Mouse (Mus musculus) embryonic fibroblast, embryonic 13.5 days (primary cell): ENCODE measurements at regions not wholly inside any gene's neighbourhood (a gene's known extent, or its start where the extent isn't known, plus 50 kb on each side); places are given as distances from the start of the nearest gene placed in this dataset.

Experiments used
- H3K27ac ChIP-seq: 2 replicates; pipeline ENCODE4 v1.5.1; 2012; ENCODE audit warnings: low read length, control low read depth, inconsistent platforms; ENCODE audit not compliant: insufficient read depth
- H3K4me1 ChIP-seq: 2 replicates; pipeline ENCODE4 v1.6.1; 2011; ENCODE audit warnings: low read length; ENCODE audit not compliant: control insufficient read depth, insufficient read depth
- H3K4me3 ChIP-seq: 2 replicates; pipeline ENCODE4 v1.5.1; 2011; ENCODE audit warnings: mild to moderate bottlenecking, control low read depth, low read length; ENCODE audit not compliant: insufficient read depth
- CTCF ChIP-seq: IDR thresholded peaks from 2 replicates; pipeline ENCODE4 v1.5.1; 2011; ENCODE audit warnings: mild to moderate bottlenecking, control low read depth, low read length, moderate library complexity, borderline replicate concordance; ENCODE audit not compliant: insufficient read depth
- POLR2A ChIP-seq: IDR thresholded peaks from 2 replicates; pipeline ENCODE4 v1.6.1; 2011; ENCODE audit warnings: low read depth, mild to moderate bottlenecking, control low read depth, low read length, moderate library complexity

DNA sequence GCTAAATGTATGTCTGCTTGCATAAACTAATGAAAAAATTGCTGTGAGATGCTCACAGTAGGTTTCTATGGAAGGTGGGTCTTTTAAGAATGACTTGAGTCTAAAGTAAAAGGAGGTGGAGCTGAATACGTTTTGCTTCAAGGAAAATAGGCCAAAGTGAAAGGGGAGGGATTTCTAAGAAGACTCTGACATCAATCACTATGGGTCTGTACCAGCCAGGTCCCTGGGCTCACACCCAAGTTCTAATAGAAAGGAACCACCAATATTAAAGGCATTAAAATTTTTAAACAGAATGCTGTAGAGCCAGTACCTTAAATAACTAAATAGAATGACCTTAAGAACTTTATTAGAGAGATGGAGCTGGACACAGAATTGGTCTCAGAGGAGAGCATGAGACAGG lies 190.1 kb downstream of the Nuf2 start:
- no peak overlapping the region for H3K27ac ChIP-seq
- TF ChIP-seq POLR2A, result no peak
- no peak for TF ChIP-seq CTCF
- H3K4me1 ChIP-seq, result no peaks in the 10 kb centered on the region
- no peak overlapping the region for H3K4me3 ChIP-seq

DNA sequence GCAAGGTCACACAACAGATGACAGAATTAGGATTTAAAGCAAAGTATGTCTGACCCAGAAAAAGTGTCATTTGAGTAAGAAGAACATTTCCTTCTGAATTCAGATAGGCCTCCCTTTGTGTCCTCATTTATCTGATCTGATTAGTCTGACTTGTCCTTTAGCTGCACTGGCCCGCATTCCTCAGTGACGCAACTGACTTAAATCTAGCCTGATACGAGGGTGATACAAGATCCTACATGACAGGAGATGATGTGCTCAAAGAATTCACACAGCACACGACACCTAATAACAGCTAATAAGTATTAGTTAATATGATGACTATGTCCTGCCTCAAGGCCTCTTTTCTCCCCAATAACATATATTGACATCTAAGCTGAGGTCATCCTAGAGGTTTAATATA lies 192.8 kb downstream of the Nuf2 start:
- Histone ChIP-seq H3K4me3 (no peak overlapping the region), H3K27ac (no peak overlapping the region), H3K4me1 (no peaks in the 10 kb centered on the region)
- no peak for TF ChIP-seq CTCF
- TF ChIP-seq POLR2A, result no peak

DNA sequence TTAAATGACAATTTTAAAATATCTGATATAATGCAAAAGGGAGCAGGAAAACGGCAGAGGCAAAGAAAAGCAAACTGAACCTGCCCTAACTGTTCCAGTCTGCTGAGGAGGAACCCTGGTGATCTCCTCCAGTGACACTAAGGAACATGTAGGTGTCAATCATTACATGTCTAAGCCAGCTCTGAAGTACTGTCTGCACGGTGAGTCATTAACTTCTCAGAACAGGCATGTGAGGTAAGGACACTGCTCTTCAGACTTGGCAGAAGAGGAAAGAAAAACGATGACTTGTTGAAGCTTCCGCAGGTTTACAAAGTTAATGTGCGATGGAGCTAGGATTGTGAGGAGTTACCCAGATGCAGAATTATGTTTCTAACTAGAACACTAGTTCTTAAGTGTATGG lies 199.1 kb downstream of the Nuf2 start:
- Histone ChIP-seq H3K27ac (no peak overlapping the region), H3K4me1 (no peaks in the 10 kb centered on the region), H3K4me3 (no peak overlapping the region)
- TF ChIP-seq POLR2A, result no peak
- no peak for TF ChIP-seq CTCF

DNA sequence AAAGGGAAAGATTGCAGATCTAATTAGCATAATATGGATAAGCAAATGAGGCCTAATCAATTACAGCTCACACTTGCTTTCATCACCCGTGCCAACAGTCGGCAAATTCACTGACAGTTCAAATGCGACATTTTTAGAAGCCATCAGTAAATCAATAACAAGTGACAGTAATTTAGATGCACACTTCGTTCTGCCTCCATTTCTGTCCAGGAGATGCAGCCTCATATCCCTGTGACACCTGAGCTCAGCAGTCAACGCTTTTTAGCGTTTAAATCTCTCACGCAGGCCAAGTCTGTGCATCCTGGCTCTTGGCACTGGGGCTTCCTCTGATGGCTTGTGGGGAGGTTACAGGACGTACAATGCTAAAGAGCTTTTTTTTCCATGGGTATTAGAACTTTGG lies 218.0 kb downstream of the Nuf2 start:
- Histone ChIP-seq H3K4me3 (no peak overlapping the region), H3K4me1 (no peaks in the 10 kb centered on the region), H3K27ac (no peak overlapping the region)
- TF ChIP-seq CTCF, result no peak

DNA sequence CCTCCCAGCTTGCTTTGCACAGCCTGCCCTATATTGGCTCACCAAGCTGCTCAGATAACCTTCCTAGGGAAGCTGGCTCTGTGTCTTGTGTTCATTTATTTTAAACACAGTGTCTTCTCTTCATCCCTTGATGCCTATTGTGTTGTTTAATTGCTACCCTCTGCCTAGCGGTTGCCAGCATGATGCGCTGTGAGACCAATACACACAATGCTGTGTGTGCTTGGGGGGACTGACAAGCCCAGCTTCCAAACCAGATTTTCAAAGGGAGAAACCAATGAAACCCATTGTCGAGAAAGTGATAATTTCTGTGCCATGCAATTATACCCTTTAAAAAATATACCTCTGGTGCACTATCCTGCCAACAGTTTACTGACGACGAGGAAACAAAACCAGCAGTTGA lies 247.8 kb downstream of the Nuf2 start:
- TF ChIP-seq POLR2A (no peak), CTCF (no peak)
- Histone ChIP-seq H3K27ac (no peak overlapping the region), H3K4me1 (no peaks in the 10 kb centered on the region), H3K4me3 (no peak overlapping the region)

DNA sequence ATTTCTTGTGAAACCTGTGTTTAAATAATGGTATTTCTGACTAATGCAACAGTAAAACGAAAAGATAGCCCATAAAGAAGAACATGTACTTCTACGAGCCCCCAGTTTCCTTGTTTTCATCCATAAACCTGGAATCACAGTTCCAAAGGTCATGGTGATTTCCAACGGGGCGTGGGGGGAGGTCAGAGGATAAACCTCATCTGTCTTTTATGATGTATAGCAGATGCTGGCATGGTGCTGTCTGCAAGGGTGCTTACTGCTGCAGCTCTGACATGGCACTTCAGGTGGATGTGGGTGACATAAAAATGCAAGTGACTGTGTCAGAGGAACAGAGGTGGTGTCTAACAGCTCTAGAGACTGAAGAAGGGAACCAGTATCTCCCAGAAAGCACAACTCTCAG lies 260.5 kb downstream of the Nuf2 start:
- TF ChIP-seq POLR2A (no peak), CTCF (no peak)
- Histone ChIP-seq H3K4me3 (no peak overlapping the region), H3K27ac (no peak overlapping the region), H3K4me1 (no peaks in the 10 kb centered on the region)

DNA sequence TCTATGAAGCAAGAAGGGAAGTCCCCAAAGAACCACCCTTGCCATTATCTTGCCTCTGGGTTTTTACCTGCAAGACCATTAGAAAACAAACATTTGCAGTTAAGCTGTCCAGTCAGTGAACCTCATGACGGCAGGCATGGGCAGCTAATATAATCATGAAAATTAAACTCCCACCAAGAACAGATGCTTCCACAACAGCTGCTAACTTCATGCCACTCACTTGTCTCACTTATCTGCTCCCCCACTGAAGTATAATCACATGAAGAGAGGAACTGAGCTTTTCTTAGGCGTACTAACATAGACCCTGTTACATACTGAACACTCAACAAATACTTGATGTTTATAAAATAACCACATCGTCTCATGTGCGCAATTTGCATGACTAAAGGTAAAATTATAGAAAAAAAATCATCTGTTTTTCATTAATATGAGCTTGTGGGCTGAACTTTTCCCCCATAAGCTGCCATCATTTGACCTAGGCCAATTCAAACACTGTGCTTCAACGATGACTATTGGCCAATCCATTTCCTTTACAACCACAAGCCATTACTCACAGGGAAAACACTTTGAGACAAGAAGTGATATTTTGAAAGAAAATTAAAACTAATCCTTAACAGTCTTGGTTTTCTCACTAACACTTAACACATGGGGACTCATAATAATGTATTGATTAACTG lies 267.1 kb downstream of the Nuf2 start:
- peak overlapping the region; percentile 65 for H3K27ac ChIP-seq
- TF ChIP-seq CTCF (no peak), POLR2A (no peak)
- H3K4me3 ChIP-seq, result no peak overlapping the region
- peaks cover 4% of the 10 kb centered on the region; the same call in 1 of the 2 replicates for H3K4me1 ChIP-seq

DNA sequence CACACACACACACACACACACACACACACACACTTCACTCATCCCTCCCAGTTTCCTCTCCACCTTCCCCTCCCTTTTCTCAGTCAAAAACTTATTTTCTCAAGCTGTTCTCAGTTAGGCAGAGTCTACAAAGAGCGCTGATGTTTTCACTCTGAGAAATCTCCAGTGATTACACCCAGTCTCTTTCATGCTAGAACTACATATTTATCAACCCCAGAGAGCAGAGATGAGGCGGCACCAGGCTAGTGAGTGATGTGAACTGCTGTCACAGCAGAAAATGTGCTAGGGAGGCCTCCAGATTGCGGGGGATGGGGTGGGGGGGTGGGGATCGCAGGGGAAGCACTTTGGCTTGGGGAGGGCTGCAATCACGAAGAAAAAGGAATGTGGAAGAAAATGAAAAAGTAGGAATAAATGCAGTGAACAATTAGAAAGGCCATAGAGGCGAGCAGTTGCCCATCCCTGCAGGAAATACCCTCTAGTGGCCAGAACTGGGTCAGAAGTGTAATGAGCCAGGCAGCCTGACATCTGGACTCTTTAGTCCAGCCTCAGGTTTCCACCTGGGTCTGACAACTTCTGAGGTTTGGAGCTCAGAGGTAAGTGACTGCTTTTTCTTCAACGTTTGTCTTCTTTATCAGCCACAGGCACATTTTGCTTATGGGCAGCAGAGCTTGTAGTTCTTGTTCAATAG lies 276.9 kb downstream of the Nuf2 start:
- no peak overlapping the region for H3K27ac ChIP-seq
- H3K4me3 ChIP-seq, result no peak overlapping the region
- TF ChIP-seq POLR2A, result no peak
- TF ChIP-seq CTCF, result no peak
- H3K4me1 ChIP-seq, result no peaks in the 10 kb centered on the region

DNA sequence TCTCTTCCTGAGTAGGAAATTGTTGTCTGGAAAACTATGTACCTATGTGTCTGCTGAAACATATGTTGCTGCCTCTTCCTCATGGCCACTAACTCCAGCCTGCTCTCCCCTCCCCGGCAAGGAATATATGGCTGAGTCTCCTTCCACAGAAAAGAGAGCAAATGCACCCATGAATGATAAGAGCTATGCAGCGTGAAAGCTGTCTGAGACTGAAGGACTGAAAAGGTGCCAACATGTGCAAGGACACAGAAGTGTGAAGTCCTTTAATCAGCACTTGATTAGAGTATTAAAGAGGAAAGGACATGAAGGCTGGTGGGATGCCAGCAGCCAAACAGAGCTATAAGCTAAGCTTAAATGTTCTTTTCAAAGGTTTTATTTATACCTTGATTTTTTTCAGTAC lies 279.1 kb downstream of the Nuf2 start:
- Histone ChIP-seq H3K4me1 (no peaks in the 10 kb centered on the region), H3K4me3 (no peak overlapping the region), H3K27ac (no peak overlapping the region)
- TF ChIP-seq POLR2A (no peak), CTCF (no peak)

DNA sequence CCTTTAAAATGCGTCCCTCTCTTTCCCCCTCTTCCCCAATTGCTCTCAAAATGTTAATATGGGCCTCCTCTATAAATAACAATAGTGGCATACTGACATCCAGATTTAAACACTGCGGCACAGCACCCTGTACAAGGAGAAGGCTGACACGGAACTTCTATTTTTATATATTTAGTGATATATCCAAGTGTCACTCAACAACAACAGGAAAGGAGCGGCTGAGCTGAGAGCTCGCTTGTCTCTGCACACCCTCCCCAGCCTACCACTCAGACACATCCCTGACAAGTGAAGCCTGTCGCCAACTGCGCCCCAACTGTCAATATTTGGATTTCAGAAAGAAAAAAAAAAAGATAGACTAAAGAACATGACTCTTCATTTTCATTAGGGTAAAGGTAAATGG lies 282.2 kb downstream of the Nuf2 start:
- no peak for TF ChIP-seq CTCF
- TF ChIP-seq POLR2A, result no peak
- no peak overlapping the region for H3K4me3 ChIP-seq
- no peaks in the 10 kb centered on the region for H3K4me1 ChIP-seq
- H3K27ac ChIP-seq, result no peak overlapping the region
